Mouse (Mus musculus) ES-Bruce4 (cell line): Measurements from ENCODE around the gene Mrpl10. TPM values are rescaled to one million over a fixed set of nuclear protein-coding genes. Genes with fewer than 3 reads are reported as not detected.
A peak's percentile ranks its signal among the peaks of the same experiment; 100 is the strongest.

Experiments used
- H3K27ac ChIP-seq: 2 replicates; pipeline ENCODE4 v1.5.1; 2012; ENCODE audit warnings: low read length, inconsistent platforms; ENCODE audit not compliant: insufficient read depth
- H3K27me3 ChIP-seq: 2 replicates; pipeline ENCODE4 v1.6.1; 2012; ENCODE audit warnings: mild to moderate bottlenecking, low read length, inconsistent platforms; ENCODE audit not compliant: control insufficient read depth, poor library complexity, insufficient read depth, severe bottlenecking
- H3K36me3 ChIP-seq: 2 replicates; pipeline ENCODE4 v1.6.1; 2012; ENCODE audit warnings: inconsistent platforms, mild to moderate bottlenecking, low read length, moderate library complexity; ENCODE audit not compliant: control insufficient read depth, poor library complexity, insufficient read depth, severe bottlenecking
- H3K4me1 ChIP-seq: one replicate; pipeline ENCODE4 v1.8.1; 2011; ENCODE audit warnings: low read length; ENCODE audit not compliant: control insufficient read depth, insufficient read depth
- H3K4me3 ChIP-seq: 2 replicates; pipeline ENCODE4 v1.5.1; 2011; ENCODE audit warnings: low read depth, mild to moderate bottlenecking, low read length
- H3K9ac ChIP-seq: 2 replicates; pipeline ENCODE4 v1.6.1; 2012; ENCODE audit warnings: low read depth, mild to moderate bottlenecking, inconsistent platforms; ENCODE audit not compliant: poor library complexity, severe bottlenecking
- H3K9me3 ChIP-seq: replicated peaks from 2 replicates; pipeline ENCODE4 v1.6.1; 2012; ENCODE audit warnings: mild to moderate bottlenecking, low read length, inconsistent platforms; ENCODE audit not compliant: control insufficient read depth, poor library complexity, insufficient read depth, severe bottlenecking
- CTCF ChIP-seq: IDR thresholded peaks from one replicate; pipeline ENCODE4 v1.8.1; 2011; ENCODE audit warnings: low read depth, low read length
- EP300 ChIP-seq: IDR thresholded peaks from 2 replicates; pipeline ENCODE4 v1.6.1; 2011; ENCODE audit warnings: low read depth, low read length; ENCODE audit not compliant: insufficient read depth
- POLR2A ChIP-seq: IDR thresholded peaks from one replicate; pipeline ENCODE4 v1.8.1; 2011; ENCODE audit warnings: low read length; ENCODE audit not compliant: insufficient read depth
- polyA plus RNA-seq: library from polyadenylated mRNA; stranded (reverse); fragments of >200 nt; gene quantifications from 2 replicates; pipeline ENCODE4 v1.2.4, GENCODE M21; 2011; ENCODE audit warnings: low read depth; ENCODE audit not compliant: missing spikeins, insufficient read depth, insufficient read length

Gene Mrpl10
- polyA plus RNA-seq, 1 experiment: 62.6 TPM

GRCm38 (mm10) chr11:97017696-97018582 is 23.4 kb upstream of the Mrpl10 start:
- H3K27ac ChIP-seq: no peak overlapping the region
- H3K4me1 ChIP-seq: no peaks in the 10 kb centered on the region
- no peaks in the 10 kb centered on the region for H3K36me3 ChIP-seq
- peak overlapping the region; percentile 90 for H3K9ac ChIP-seq
- H3K27me3 ChIP-seq: peaks cover 3% of the 10 kb centered on the region
- no peaks in the 10 kb centered on the region for H3K9me3 ChIP-seq
- TF ChIP-seq EP300: no peak
- no peak for TF ChIP-seq POLR2A
- no peak for TF ChIP-seq CTCF
- H3K4me3 ChIP-seq: peak overlapping the region; percentile 73

- Histone ChIP-seq H3K27me3 (peaks cover 3% of the 10 kb centered on the region), H3K27ac (no peak overlapping the region), H3K36me3 (no peaks in the 10 kb centered on the region), H3K9me3 (no peaks in the 10 kb centered on the region), H3K9ac (peak overlapping the region; percentile 90), H3K4me1 (no peaks in the 10 kb centered on the region), H3K4me3 (peak overlapping the region; percentile 73)
- TF ChIP-seq POLR2A (no peak), EP300 (peak; percentile 26; the same call in 1 of the 2 replicates), CTCF (no peak)
Observed at GRCm38 (mm10) chr11:97018583-97019344, 22.6 kb upstream of the Mrpl10 start.

GRCm38 (mm10) chr11:97019345-97019708 is 22.0 kb upstream of the Mrpl10 start:
- Histone ChIP-seq H3K9me3 (no peaks in the 10 kb centered on the region), H3K36me3 (no peaks in the 10 kb centered on the region), H3K4me1 (peaks cover 2% of the 10 kb centered on the region), H3K9ac (peak overlapping the region; percentile 90), H3K27ac (no peak overlapping the region), H3K27me3 (peaks cover 3% of the 10 kb centered on the region), H3K4me3 (peak overlapping the region; percentile 73)
- TF ChIP-seq EP300 (0 out of 2 replicates have a peak, but pooled peaks have one; percentile 32), POLR2A (no peak)

GRCm38 (mm10) chr11:97021121-97021765 is 20.1 kb upstream of the Mrpl10 start:
- TF ChIP-seq EP300 (no peak), POLR2A (no peak), CTCF (no peak)
- H3K4me1 ChIP-seq: peaks cover 2% of the 10 kb centered on the region

GRCm38 (mm10) chr11:97021873-97022484 is 19.4 kb upstream of the Mrpl10 start:
- Histone ChIP-seq H3K4me1 (peaks cover 2% of the 10 kb centered on the region), H3K27ac (peak overlapping the region; percentile 22; the same call in 1 of the 2 replicates), H3K27me3 (no peaks in the 10 kb centered on the region), H3K36me3 (no peaks in the 10 kb centered on the region), H3K9me3 (no peaks in the 10 kb centered on the region), H3K9ac (peak overlapping the region; percentile 94), H3K4me3 (peak overlapping the region; percentile 67)
- no peak for TF ChIP-seq EP300
- TF ChIP-seq POLR2A: no peak
- peak; percentile 83 for TF ChIP-seq CTCF

More at GRCm38 (mm10) chr11:97021121-97021765, 20.1 kb upstream of the Mrpl10 start:
- H3K27me3 ChIP-seq: peaks cover 3% of the 10 kb centered on the region
- no peaks in the 10 kb centered on the region for H3K9me3 ChIP-seq
- H3K27ac ChIP-seq: no peak overlapping the region
- H3K4me3 ChIP-seq: peak overlapping the region; percentile 38
- no peaks in the 10 kb centered on the region for H3K36me3 ChIP-seq
- peak overlapping the region; percentile 19; the same call in 1 of the 2 replicates for H3K9ac ChIP-seq
